Mouse (Mus musculus) CH12F3 (cell line): ENCODE data around the gene Mcl1.
"Not testable (repeated sequence)": the region's sequence is repeated elsewhere in the genome, so short reads cannot be mapped to it uniquely, and the experiment has no call there.

ENCODE experiments used
- in situ Hi-C: fragments of 300-500 bp; cut with MboI; formaldehyde crosslinking; loops from 2 replicates; pipeline ENCODE4 v1.14.3; 2020; ENCODE audit warnings: low sequenced_read_pairs

The Mcl1 gene

DNA sequence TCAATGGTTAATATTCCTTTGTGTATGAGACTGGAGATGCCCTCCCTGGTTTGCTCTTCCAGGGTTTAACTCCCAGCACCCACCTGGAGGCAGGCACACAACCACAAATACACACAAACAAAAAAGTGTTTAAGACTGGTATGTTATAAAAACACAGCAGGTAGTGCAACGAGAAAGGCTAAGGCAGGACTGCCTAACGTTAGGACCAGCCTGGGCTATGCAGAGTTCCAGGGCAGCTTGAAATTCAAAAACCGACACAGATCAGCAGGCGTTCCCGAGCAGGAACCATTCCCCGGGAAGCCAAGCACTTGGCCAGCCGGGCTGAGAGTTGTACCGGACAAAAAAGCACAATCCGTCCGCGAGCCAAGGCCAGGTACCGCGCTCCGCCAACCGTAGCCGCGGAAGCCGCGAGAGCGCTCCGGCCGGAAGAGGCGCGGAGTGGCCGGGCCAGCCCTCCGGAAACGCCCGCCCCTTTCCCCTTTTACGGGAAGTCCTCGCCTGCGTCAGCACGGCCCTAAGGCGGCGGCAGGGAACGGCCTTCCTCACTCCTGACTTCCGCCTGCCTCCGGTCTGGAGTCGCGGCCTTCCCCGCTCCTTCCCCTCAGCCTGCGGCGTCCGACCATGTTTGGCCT is at the start of gene Mcl1:
Gene Mcl1, plus strand, starts transcription at position 553 of the 632 bp plus-strand sequence.
- in situ Hi-C loops: no loop called here

DNA sequence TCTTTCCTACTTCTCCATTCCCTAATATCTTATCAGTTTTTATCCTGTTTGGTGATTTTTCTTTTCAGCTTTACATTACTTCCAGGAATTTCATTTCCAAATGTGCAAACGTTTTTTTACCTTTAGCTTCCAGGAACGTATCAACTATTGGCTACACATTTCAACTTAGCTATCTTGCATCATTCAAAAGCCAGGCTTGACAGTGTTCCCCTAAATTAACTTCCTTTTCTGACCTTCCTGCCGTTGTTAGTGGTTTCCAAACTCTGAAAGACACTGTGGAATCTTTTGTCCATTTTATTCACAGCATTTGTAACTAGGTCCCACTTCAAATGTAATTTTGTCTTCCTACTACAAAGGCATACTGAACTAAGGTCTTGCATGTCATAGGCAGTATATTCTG is 49.4 kb upstream of the Mcl1 start:
- in situ Hi-C loops: no loop called here

DNA sequence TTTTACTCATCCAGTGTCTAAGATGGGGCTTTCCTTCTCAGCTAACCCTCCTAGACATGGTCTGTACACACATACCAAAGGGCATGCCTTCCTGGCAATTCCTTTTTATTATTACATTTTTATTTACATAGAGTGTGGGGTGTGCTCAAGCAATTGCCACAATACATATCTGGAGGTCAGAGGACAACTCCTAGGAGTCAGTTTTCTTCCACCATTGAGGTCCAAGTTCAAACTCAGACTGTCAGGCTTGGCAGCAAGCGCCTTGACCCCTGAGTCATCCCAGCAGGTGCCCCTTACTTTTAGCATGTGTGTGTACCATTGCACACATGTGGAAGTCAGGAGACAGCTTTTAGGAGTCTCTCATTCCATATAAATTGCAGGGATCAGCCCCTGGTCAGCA is 44.6 kb upstream of the Mcl1 start:
- in situ Hi-C loops: no loop called here

DNA sequence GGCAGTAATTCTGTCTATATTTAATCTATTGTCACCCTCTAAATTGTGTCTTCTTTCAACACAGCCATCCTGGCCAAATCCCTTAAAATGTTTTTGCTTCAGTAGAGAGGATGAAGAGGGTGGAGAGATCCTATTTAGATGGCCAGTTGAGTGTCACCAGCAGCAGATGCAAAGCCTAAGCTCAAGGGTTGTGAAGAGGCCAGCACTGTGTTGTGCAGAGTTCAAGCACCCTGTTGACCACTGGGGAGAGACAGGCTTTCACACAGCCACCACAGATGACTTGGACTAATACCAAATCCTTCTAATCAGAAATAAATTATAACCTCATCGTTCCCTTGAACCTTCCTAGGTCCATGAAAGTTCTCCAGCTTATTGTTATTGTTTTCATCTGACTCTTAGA is 40.1 kb upstream of the Mcl1 start:
- in situ Hi-C loops: no loop called here

DNA sequence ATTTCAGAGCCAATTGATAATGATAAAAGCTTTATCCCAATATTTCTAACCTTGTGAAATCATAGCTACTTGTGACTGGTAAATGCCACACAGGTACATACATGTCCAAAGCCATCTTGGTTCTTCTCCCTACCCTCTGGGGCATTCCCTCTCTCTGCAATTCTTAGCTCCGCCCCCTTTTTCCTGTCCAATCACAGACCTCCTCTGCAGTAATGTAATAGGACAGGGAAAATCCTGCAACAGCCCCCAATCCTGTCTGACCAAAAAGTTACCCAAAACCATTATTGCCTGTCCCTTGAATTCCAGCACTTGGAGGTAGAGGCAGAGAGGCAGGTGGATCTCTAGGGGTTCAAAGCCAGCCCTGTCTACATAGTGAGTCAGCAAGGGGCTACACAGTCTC is 37.3 kb upstream of the Mcl1 start:
- in situ Hi-C loops: no loop called here

DNA sequence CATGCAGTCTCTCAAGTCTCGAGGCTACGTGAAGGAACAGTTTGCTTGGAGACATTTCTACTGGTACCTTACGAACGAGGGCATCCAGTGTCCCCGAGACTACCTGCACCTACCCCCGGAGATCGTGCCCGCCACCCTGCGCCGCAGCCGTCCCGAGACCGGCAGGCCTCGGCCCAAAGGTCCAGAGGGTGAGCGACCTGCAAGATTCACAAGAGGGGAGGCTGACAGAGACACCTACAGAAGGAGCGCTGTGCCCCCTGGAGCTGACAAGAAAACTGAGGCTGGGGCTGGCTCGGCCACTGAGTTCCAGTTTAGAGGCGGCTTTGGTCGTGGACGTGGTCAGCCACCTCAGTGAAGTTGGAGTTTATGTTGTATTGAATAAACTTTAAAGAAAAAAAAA is 36.2 kb upstream of the Mcl1 start:
- in situ Hi-C loops: not testable (repeated sequence)

DNA sequence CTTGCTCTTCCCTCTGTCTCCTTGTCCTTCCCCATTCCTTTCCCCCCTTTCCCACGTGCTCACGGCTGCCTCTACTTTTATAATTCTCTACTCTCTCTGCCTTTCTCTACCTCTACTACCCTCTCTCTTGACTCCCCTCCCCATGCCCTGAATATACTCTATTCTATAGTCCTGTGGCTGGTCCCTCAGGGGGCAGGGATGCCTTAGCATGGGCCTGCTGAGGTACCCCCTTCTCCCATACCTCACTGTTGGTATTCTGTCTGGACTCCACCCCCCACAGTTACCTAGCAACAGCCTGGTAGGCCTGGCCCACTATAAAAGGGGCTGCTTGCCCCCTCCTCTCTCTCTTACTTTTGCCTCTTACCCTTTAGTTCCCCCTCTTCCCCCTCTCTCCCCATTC is 35.0 kb upstream of the Mcl1 start:
- in situ Hi-C loops: no loop called here

DNA sequence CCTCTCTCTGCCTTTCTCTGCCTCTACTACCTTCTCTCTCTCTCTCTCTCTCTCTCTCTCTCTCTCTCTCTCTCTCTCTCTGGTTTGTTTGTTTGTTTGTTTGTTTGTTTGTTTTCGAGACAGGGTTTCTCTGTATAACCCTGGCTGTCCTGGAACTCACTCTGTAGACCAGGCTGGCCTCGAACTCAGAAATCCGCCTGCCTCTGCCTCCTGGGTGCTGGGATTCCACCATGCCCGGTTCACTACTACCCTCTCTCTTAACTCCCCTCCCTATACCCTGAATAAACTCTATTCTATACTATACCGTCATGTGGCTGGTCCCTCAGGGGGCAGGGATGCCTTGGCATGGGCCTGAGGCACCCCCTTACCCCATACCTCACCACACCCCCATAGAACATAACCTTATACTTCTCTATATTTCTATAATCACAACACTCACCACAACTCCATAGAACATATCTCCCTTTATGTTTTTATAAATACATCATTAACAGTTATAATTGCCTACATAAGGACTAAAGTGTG is 34.5 kb upstream of the Mcl1 start:
- in situ Hi-C loops: not testable (repeated sequence)

DNA sequence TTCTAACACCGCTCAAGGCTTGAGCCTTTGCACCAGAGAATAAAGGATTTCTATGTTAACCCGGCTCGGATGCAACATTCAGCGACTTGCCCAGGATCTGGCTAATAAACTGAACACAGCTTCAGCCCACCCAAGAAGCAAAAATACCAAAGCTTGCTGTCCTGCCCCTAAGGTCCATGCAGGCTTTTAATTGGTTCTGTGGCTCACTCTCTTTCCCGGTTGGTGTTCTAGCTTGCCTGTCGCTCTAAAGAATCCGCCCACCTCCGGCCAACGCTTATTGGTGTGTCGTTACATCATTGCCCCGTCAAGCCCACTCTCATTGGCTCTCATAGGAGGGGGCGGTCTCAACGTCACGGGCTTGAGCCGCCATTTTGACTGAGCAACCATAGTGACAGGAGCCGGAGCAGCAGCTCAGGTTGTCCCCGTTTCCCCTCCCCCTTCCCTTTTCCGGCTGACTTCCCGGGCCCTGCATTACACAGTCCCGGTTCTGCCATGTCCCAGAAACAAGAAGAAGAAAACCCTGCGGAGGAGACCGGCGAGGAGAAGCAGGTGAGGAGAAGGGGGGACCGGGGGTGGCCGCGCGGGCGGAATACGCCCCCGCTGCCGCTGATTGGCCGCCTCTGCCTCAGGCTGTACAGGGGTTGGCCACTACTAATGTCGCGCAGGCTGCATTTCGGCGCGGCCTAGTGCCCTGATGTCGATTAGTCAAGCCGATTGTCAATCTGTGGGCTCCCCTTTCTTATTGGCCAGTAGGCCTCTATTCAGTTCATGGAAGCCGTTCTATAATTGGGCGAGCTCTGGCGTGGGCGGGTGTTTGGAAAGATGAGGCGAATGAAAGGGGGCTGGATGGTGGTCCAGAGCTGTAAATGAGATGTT is 33.7 kb upstream of the Mcl1 start, which contains the start of gene Ensa:
Gene Ensa, plus strand, starts transcription at position 366 of the 876 bp plus-strand sequence.
- in situ Hi-C loops: no loop called here

DNA sequence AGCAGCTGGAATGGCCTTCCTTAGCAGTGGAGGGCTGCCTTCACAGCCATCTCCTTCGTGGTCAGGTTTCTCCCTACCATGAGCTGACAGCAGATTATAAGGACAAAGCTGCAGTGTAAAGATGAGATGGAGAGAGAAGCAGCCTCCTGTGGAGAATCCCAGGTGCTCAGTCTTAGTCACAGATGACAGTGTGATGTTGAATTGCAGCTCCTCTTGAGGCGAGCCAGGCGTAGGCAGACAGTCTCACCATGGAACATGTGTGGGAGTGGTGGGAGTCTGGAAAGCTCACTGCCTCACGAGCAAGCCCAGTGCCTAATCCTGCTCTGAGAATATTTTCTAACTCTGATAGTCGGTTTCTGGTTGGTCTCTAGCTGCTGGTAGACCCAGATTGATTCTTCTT is 30.8 kb upstream of the Mcl1 start:
- in situ Hi-C loops: no loop called here

DNA sequence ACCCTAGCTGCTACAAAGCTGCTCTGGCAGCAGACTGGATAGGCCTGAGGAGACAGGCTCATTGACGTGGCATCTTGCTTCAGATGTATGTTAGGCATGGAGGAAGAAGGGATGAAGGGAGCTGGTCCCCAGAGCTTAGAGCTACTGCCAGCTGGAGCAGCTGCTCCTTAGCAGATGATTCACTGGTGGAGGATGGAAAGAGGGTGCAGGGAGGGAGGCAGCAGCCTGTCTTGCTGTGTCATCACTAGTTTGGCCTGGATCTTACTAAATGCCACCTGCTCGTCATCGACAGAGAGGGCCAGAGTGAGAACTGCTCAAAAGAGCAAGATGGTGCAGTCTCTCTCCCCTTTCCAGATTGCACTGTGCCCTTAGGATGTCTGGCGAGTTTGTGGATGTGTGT is 28.8 kb upstream of the Mcl1 start:
- in situ Hi-C loops: no loop called here

DNA sequence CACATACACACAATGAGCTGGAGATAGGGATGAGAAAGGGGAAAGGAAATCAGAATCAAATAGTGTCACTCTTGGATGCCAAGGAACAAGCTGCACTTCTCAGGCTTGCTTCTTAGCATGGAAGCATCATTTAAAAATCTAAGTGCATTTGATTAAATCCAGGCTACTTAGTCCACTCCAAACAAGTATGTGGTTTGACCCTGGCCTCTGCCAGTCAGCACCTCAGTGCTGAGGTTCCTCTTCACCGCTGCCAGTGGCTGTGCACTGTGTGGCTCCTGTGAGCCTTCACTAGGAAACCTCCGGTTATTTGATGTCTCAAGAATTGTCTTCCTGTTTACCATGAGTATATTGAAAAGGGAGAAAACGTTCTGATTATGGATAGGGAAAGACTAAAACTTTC is 27.7 kb upstream of the Mcl1 start:
- in situ Hi-C loops: no loop called here

DNA sequence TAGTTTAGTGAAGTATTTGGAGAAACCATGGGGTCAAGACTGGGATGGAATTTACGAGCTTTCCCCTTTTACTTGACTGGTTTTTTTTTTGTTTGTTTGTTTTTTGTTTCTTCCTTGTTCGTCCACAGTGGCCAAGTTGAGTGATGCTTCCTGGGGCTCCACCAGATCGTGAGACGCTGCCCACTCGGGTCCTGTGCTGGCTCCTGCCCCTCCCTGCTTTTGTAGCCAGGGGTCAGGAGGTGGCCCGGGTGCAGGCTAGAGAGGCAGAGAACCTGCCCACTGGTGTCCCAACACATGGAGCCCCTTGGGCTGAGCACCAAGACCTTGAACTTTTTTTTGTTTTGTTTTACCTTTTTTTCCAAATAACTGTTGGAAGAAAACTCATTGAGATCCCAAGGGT is 27.3 kb upstream of the Mcl1 start:
- in situ Hi-C loops: no loop called here

DNA sequence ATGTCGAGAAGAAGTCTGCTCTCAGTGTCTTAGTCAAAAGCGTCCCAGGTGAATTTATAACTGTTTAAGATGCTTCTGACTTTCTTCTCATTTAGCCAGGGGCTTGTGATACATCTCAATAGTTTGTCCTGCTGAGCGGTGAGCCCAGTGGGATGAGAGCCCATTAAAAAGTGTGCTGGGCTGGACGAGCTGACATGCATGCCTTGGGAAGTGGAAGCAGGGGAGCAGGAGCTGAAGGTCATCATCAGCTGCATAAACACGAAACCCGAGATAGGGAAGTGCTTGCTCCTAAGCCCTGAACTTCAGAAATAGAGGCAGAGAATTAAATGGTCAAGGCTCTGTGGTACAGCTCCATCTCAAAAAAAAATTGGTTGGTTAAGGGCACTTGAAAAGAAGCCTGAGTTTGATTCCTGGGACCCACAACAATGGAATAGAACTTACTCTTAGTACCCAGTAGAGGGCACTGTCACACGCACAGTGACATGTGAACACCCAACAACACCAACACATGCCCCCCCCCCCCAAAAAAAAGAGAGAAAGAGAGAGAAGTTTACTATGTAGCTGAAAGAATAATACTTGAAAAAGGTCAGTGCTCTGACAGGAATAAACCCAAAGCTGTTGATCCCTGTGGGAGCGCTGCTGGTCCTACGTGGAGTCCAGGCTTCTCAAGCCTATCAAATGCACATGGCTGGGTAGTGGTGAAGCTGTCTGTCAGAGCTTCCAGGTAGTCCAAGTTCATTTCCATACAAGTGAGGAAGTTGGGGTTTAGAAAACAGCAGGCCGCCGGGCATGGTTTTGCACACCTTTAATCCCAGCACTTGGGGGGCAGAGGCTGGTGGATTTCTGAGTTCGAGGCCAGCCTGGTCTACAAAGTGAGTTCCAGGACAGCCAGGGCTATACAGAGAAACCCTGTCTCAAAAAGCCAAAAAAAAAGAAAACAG is 25.7 kb upstream of the Mcl1 start:
- in situ Hi-C loops: no loop called here

DNA sequence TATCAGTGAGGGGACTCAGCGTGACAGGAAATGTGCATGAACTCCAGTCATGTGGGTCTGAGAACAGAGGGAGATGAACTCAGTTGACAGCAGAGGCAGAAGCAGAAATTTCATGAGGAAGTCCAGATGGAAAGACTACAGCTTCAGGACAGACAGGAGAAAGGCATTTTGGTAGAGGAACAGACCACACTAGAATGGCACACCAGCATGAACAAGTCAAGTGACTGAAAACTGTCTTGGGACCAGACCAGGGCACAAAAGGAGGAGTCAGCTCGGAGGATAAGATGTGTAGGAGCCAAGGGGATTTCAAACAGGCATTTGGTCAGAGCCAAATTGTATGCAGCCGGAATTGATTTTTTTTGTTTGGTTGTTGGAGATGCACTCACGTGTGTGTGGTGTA is 23.0 kb upstream of the Mcl1 start:
- in situ Hi-C loops: no loop called here

DNA sequence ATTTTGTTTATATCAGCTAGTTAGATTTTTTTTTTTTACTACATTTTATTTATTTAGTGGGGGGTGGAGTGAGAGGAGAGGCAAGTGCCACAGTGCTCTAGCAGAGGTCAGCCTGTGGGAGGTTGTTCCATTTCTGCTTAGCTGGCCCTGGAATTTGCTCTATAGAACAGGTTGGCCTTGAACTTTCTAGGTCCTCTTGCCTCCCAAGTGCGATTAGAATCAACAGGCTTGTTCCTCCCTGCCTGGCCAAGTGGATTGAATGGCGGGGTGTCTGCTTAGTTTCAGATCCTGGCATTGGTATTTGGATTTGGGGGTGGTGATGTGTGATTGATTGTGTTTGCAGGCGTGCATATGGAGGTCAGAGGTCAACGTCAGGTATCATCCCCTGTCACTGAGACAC is 22.5 kb upstream of the Mcl1 start:
- in situ Hi-C loops: no loop called here

DNA sequence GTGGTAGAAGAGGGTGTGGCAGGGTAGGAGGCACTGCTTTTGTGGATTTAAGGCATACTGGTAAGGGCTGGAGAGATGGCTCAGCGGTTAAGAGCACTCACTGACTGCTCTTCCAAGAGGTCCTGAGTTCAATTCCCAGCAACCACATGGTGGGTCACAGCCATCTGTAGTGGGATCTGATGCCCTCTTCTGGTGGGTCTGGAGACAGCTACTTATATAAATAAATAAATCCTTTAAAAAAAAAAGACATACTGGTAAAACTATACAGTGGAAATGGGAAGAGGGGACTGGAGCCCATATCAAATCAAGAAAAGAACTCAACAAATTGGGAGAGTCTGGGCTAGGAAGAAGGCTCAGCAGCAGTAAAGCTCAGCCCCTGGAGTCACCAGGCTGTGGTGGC is 18.9 kb upstream of the Mcl1 start:
- in situ Hi-C loops: no loop called here

DNA sequence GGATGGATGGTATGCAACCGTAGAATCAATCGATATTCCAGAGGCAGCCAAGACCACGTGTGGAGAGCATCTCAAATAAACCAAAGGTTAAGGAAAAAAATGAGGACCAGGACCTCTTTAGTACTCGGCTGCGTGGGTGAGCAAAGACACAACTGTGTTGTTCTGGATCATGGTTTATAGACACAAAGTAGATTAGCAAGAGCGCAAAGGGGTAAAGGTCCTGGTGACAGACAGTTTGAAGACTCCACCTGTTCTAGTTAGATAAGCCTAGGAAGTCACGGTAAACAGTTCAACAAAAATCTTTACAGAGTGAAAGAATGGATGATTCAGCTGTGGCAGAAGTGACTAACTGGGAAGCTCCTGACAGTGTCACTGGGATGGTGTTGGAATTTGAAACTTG is 15.5 kb upstream of the Mcl1 start:
- in situ Hi-C loops: no loop called here

DNA sequence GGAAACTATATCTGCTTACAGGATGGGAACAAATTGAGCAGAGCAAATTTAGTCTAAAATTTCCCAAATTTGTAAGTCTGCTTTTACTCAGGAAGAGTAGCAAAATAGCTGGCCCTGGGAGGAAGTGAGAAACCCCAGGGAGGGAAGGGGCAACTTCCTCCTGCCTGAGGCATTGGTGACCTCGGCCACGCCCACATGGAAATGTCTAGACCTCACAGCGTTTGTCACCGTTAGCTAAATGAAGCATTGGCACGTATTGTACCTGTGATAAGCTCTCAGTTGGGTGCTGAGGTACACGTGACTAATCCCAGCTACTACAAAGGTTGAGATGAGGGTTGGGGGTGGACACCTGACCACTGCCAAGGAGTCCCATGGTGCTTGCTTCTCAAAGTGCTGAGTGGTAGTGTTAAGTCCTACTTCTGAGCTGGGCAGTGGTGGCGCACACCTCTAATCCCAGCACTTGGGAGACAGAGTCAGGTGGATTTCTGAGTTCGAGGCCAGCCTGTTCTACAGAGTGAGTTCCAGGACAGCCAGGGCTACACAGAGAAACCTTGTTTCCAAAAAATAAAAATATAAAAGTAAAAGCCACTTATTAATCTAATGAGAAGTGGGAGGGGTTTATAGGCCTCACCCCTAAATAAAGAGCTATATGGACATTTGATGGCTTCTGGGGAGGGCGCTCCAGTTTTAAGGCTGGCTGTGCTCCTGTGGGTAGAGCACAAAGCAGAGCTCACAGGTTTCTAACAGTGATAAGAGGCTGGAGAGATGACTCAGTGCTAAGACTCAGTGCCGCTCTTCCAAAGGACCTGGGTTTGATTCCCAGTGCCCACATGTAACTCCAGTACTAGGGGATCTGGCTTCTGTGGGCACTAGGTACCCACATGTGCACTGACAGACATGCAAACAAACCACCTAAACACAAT is 13.0 kb upstream of the Mcl1 start:
- in situ Hi-C loops: no loop called here

DNA sequence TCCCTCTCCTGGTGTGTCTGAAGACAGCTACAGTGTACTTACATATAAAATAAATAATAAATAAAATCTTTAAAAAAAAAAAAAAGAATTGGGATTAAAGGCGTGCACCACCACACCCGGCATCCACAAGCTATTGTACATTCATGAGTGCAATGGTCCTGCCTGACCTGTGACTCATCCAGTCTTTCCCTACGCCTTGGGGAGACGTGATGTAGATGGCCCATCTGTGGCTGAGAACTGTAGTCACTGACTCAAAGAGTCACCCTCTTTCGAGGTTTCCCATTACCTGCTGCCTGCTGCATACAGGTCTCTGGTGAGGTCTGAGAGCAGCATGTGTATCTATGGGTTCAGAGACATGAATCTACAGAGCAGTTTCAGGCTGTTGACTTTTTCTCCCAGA is 10.6 kb upstream of the Mcl1 start:
- in situ Hi-C loops: no loop called here
